Mouse (Mus musculus): ENCODE results near the gene Tprg.

Tprg gene

GRCm38 (mm10) chr16:25286517-25286916 lies at the start of gene Tprg:
Tprg (plus strand) TSS chr16:25286817.
- no peaks in the 10 kb centered on the region for H3K27me3 ChIP-seq (ENCODE audit: control insufficient read depth, insufficient read depth, low read length, poor library complexity, severe bottlenecking)
- H3K36me3 ChIP-seq (ENCODE audit: control insufficient read depth, insufficient read depth, low read length, poor library complexity, severe bottlenecking): no peaks in the 10 kb centered on the region
- DNase-seq (ENCODE audit: low read depth, low spot score): no peak

- H3K27me3 ChIP-seq (ENCODE audit: control insufficient read depth, insufficient read depth, low read length, poor library complexity, severe bottlenecking): no peaks in the 10 kb centered on the region
- DNase-seq (ENCODE audit: low read depth, low spot score): no peak
Measured at GRCm38 (mm10) chr16:25238274-25239050, 48.2 kb upstream of the Tprg start.

GRCm38 (mm10) chr16:25248889-25249288 lies 37.7 kb upstream of the Tprg start:
- DNase-seq (ENCODE audit: low read depth, low spot score): no peak
- H3K27me3 ChIP-seq (ENCODE audit: control insufficient read depth, insufficient read depth, low read length, poor library complexity, severe bottlenecking): no peaks in the 10 kb centered on the region
- H3K36me3 ChIP-seq (ENCODE audit: control insufficient read depth, insufficient read depth, low read length, poor library complexity, severe bottlenecking): no peaks in the 10 kb centered on the region

More at GRCm38 (mm10) chr16:25238274-25239050, 48.2 kb upstream of the Tprg start:
- no peaks in the 10 kb centered on the region for H3K36me3 ChIP-seq (ENCODE audit: control insufficient read depth, insufficient read depth, low read length, poor library complexity, severe bottlenecking)

GRCm38 (mm10) chr16:25250129-25250749 lies 36.4 kb upstream of the Tprg start:
- peak; percentile 48 for DNase-seq (ENCODE audit: low read depth, low spot score)
- no peaks in the 10 kb centered on the region for H3K27me3 ChIP-seq (ENCODE audit: control insufficient read depth, insufficient read depth, low read length, poor library complexity, severe bottlenecking)

GRCm38 (mm10) chr16:25251080-25251479 lies 35.5 kb upstream of the Tprg start:
- H3K36me3 ChIP-seq (ENCODE audit: control insufficient read depth, insufficient read depth, low read length, poor library complexity, severe bottlenecking): no peaks in the 10 kb centered on the region
- no peaks in the 10 kb centered on the region for H3K27me3 ChIP-seq (ENCODE audit: control insufficient read depth, insufficient read depth, low read length, poor library complexity, severe bottlenecking)
- DNase-seq (ENCODE audit: low read depth, low spot score): no peak

More at GRCm38 (mm10) chr16:25250129-25250749, 36.4 kb upstream of the Tprg start:
- H3K36me3 ChIP-seq (ENCODE audit: control insufficient read depth, insufficient read depth, low read length, poor library complexity, severe bottlenecking): no peaks in the 10 kb centered on the region

- Histone ChIP-seq H3K27me3 (ENCODE audit: control insufficient read depth, insufficient read depth, low read length, poor library complexity, severe bottlenecking) (no peaks in the 10 kb centered on the region), H3K36me3 (ENCODE audit: control insufficient read depth, insufficient read depth, low read length, poor library complexity, severe bottlenecking) (no peaks in the 10 kb centered on the region)
- DNase-seq (ENCODE audit: low read depth, low spot score): no peak
Measured at GRCm38 (mm10) chr16:25254646-25255045, 32.0 kb upstream of the Tprg start.

GRCm38 (mm10) chr16:25255186-25255585 lies 31.4 kb upstream of the Tprg start:
- H3K27me3 ChIP-seq (ENCODE audit: control insufficient read depth, insufficient read depth, low read length, poor library complexity, severe bottlenecking): no peaks in the 10 kb centered on the region
- H3K36me3 ChIP-seq (ENCODE audit: control insufficient read depth, insufficient read depth, low read length, poor library complexity, severe bottlenecking): no peaks in the 10 kb centered on the region
- DNase-seq (ENCODE audit: low read depth, low spot score): no peak

GRCm38 (mm10) chr16:25255603-25256260 lies 30.9 kb upstream of the Tprg start:
- DNase-seq (ENCODE audit: low read depth, low spot score): no peak
- Histone ChIP-seq H3K27me3 (ENCODE audit: control insufficient read depth, insufficient read depth, low read length, poor library complexity, severe bottlenecking) (no peaks in the 10 kb centered on the region), H3K36me3 (ENCODE audit: control insufficient read depth, insufficient read depth, low read length, poor library complexity, severe bottlenecking) (no peaks in the 10 kb centered on the region)

- DNase-seq (ENCODE audit: low read depth, low spot score): no peak
- Histone ChIP-seq H3K36me3 (ENCODE audit: control insufficient read depth, insufficient read depth, low read length, poor library complexity, severe bottlenecking) (no peaks in the 10 kb centered on the region), H3K27me3 (ENCODE audit: control insufficient read depth, insufficient read depth, low read length, poor library complexity, severe bottlenecking) (no peaks in the 10 kb centered on the region)
Measured at GRCm38 (mm10) chr16:25262306-25262705, 24.3 kb upstream of the Tprg start.

- H3K36me3 ChIP-seq (ENCODE audit: control insufficient read depth, insufficient read depth, low read length, poor library complexity, severe bottlenecking): no peaks in the 10 kb centered on the region
- no peaks in the 10 kb centered on the region for H3K27me3 ChIP-seq (ENCODE audit: control insufficient read depth, insufficient read depth, low read length, poor library complexity, severe bottlenecking)
- DNase-seq (ENCODE audit: low read depth, low spot score): no peak
Measured at GRCm38 (mm10) chr16:25262965-25263364, 23.7 kb upstream of the Tprg start.

GRCm38 (mm10) chr16:25263520-25264149 lies 23.0 kb upstream of the Tprg start:
- peak; percentile 87 for DNase-seq (ENCODE audit: low read depth, low spot score)
- no peaks in the 10 kb centered on the region for H3K36me3 ChIP-seq (ENCODE audit: control insufficient read depth, insufficient read depth, low read length, poor library complexity, severe bottlenecking)
- no peaks in the 10 kb centered on the region for H3K27me3 ChIP-seq (ENCODE audit: control insufficient read depth, insufficient read depth, low read length, poor library complexity, severe bottlenecking)

GRCm38 (mm10) chr16:25265177-25265576 lies 21.4 kb upstream of the Tprg start:
- no peak for DNase-seq (ENCODE audit: low read depth, low spot score)
- no peaks in the 10 kb centered on the region for H3K27me3 ChIP-seq (ENCODE audit: control insufficient read depth, insufficient read depth, low read length, poor library complexity, severe bottlenecking)

GRCm38 (mm10) chr16:25268276-25268675 lies 18.3 kb upstream of the Tprg start:
- no peaks in the 10 kb centered on the region for H3K36me3 ChIP-seq (ENCODE audit: control insufficient read depth, insufficient read depth, low read length, poor library complexity, severe bottlenecking)
- DNase-seq (ENCODE audit: low read depth, low spot score): no peak
- no peaks in the 10 kb centered on the region for H3K27me3 ChIP-seq (ENCODE audit: control insufficient read depth, insufficient read depth, low read length, poor library complexity, severe bottlenecking)

More at GRCm38 (mm10) chr16:25265177-25265576, 21.4 kb upstream of the Tprg start:
- H3K36me3 ChIP-seq (ENCODE audit: control insufficient read depth, insufficient read depth, low read length, poor library complexity, severe bottlenecking): no peaks in the 10 kb centered on the region

- no peaks in the 10 kb centered on the region for H3K36me3 ChIP-seq (ENCODE audit: control insufficient read depth, insufficient read depth, low read length, poor library complexity, severe bottlenecking)
- H3K27me3 ChIP-seq (ENCODE audit: control insufficient read depth, insufficient read depth, low read length, poor library complexity, severe bottlenecking): no peaks in the 10 kb centered on the region
- no peak for DNase-seq (ENCODE audit: low read depth, low spot score)
Measured at GRCm38 (mm10) chr16:25282563-25282962, 4.1 kb upstream of the Tprg start.

- no peak for DNase-seq (ENCODE audit: low read depth, low spot score)
- H3K27me3 ChIP-seq (ENCODE audit: control insufficient read depth, insufficient read depth, low read length, poor library complexity, severe bottlenecking): no peaks in the 10 kb centered on the region
- no peaks in the 10 kb centered on the region for H3K36me3 ChIP-seq (ENCODE audit: control insufficient read depth, insufficient read depth, low read length, poor library complexity, severe bottlenecking)
Measured at GRCm38 (mm10) chr16:25293753-25294152, 7.1 kb downstream of the Tprg start.

All from splenic B cell, adult 2 months (primary cell).